Mouse (Mus musculus): ENCODE measurements at regions not wholly inside any gene's neighbourhood (a gene's known extent, or its start where the extent isn't known, plus 50 kb on each side); places are given as distances from the start of the nearest gene placed in this dataset.

- TF ChIP-seq POLR2A (IDR thresholded peaks at IDR 0.05; ENCODE audit: control insufficient read depth, extremely low read depth, insufficient read depth, low read length, poor library complexity) (no peak), CTCF (IDR thresholded peaks at IDR 0.05; ENCODE audit: borderline replicate concordance, control insufficient read depth, extremely low read depth, insufficient read depth, low read length, poor library complexity) (no peak)
These were observed 387.2 kb downstream of the Meis1 start for GRCm38 (mm10) chr11:18631570-18631969.
